Mouse (Mus musculus): ENCODE results near the gene Ddx31.

Ddx31 gene

DNA sequence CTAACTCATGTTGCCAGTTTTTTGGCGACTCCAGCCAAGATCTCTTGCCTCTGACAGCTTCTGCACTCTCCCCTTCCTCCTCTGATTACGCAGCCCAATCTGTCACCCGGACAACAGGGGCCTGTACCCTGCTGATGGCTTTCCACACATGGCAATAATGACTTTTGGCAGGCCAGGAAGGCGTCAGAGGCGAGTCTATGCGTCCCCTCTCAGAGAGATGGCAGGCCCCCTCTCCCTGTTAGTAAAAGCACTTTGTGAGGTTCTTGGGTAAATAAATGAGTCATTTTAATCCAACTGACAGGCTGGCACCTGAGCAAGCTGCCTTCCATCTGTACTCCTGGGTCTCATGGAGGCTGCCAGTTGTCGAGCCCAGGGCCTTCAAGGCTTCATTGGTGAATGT is 27.3 kb downstream of the Ddx31 start:
- DNase-seq = no peak

DNA sequence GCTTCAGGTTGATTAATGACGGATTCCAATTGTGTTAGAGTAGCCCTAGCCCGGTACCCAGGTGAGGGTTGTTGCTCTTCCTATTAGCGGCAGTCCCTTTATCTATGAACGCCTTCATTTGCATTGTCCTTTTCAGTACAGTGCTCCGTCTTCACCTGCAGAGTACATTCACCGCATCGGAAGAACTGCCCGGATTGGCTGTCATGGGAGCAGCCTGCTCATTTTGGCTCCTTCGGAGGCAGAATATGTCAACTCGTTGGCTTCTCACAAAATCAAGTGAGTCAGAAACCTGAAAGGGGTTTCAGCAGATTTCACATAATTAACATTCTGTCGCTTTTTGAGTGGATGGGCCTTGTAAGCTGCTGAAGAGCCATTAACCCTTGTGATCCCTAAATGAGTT is 35.3 kb downstream of the Ddx31 start:
- DNase-seq = no peak

DNA sequence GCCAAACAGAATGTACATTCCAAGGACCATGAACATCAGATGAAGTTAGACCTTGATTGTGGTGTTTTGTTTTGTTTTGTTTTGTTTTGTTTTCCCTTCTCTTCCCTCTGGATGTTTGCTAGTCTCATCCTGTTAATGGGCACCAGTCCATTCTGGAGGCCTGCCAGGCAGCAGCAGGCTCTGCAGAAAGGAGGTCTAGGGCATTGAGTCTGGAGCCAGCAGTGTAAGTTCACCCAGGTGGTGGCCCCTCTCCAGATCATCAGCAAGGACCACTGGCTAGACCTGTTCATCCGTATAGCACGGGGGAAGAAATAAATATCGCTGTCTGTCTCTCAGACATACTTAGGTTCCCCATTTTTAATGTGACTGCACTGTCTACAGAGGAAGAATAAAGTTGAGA is 41.1 kb downstream of the Ddx31 start:
- no peak for DNase-seq

DNA sequence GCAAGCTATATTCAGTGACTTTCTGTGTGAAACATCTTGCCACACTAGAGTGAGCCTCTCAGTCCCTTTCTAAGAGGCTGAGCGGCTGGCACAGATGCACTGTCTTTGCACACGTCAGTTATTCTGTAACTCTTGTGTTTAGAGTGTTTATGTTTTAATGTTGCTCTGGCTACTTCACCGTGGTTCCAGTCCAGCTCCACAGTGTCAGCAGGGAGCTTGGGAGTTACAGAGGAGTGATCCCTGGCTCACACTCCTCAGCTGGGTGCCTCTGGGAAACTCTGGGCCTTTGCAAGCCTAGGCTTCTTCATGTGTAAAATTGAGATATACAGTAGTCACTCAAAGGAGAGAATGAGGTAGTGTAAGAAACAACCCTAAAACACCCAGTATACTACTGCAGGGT is 41.8 kb downstream of the Ddx31 start:
- DNase-seq = no peak

DNA sequence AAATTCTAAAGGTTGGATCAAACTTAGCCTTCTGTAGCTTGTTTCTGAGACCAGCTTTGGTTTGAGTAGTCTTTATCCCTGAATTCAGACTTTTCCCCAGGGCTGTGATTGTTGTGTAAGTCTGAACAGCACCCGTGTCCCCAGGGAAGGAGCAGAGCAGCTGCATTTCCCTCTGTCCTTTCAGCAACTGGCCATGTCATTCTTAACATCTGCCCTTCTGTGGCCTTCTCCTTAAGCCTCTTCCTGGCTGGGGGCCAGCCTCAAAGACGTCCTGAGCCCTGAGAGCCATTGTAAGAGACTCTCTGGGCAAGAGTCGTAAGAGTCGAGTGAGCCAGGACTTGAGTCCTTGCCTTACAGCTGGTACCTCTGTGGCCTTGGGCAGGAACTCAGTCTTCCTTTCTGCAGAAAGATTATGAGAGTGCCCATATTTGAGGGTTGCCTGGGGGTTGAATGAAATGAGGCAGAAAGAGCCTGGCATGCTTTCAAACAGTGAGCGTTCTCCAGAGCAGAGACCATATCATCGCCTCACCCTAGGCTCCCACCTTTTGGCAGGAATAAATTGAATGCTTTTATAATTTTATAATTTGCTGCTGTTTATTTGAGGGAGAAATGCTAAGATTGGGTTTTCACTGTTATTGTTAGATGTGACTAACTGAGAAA is 42.8 kb downstream of the Ddx31 start:
- no peak for DNase-seq

DNA sequence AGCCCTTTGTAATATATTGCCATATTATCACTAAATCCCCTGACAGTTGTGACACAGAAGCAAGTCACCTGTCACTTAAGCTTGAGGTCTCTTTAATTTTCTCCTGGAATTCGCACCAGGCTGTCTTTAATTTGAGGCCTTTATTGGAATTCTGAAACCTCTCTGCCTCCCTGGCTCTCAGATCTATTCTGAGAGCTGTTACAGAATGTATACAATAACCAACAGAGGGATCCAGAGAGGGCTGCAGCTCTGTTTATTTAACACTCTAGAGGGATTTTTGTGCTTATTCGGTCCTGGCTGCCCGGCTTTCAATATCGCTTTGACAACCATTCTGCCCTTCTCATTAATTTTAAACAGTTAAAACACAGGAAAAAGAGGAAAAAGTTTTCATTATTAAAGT is 44.7 kb downstream of the Ddx31 start:
- DNase-seq = no peak

DNA sequence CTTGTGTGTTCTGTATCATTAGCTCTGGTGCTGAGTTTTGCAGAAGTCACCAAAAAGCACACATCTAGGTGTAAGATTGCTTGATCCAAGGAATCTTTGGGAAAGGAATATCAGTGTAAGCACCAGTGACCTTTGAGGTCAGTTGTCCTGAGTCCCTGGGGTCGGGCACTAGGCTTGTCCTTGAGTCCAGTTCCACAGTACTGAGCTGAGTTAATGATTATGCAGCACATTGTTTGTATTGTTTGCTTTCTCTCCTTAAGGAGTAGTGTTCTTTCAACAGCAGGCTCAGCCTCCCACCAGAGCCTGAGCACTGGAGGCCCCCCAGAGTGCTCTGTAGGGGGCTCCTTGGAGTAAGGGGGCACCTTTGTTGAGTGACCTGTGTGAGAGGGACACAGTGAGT is 52.6 kb downstream of the Ddx31 start:
- no peak for DNase-seq

DNA sequence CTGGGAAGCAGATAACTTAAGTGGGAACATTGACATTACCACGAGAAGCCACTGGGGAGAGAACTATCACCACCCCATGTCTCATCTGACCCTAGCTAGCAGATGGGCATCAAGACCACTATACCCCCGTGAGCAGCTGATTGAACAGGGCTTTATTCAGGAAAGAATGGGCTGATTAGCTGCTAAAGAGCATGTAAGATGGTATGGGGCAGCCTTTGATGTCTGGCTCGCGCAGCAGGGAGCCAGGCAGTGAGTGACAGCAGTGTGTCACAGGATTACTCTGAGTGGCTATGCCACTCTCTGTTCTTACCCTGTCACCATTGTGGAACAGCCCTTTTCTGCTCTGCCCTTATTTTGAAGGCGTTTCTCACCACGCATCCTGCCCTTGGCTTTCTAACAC is 53.3 kb downstream of the Ddx31 start:
- DNase-seq = no peak

DNA sequence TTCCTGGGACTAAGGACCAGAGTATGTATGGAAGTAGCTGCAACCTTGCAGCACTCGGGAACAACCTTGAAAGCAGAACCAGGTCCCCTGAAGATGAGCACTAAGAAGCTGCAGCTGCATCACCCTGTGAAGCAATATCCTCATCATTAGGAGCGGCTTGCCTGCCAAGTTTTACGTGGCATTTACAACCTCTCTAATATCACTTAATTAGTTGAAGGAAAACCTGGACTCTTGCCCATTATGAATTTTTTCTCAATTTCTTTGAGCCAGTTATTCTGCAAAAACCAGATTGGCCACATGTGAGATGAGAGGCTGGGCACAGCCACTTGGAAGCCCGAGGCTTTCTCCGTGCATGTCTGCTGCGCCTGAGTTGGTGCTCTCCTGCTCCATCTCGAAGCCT is 55.7 kb downstream of the Ddx31 start:
- DNase-seq = no peak

DNA sequence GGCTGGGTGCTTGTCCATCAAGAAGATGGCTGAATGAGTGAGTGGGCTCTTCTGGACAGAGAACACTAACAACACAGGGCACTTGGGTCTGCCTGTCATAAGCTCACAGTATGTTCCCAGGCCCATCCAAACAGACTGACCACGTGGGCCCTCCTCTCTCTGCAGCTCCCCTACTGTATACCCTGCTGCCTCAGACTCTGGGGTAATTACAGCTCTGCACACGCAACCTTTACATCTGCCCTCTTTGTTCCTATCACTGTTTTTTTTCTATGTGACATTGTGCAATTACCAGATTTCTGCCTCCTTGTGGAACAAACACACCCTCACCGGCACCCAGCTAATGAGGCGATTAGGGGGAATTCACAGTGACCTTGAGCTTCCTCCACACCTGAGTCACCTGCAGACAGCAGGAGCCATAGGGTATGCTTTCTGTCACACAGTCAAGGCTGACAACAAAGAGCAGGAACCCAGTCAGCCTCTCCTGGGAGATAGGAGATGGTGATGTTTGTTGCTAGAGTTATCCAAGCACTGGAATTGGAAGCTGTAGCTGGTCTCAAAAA is 57.2 kb downstream of the Ddx31 start:
- DNase-seq = no peak

DNA sequence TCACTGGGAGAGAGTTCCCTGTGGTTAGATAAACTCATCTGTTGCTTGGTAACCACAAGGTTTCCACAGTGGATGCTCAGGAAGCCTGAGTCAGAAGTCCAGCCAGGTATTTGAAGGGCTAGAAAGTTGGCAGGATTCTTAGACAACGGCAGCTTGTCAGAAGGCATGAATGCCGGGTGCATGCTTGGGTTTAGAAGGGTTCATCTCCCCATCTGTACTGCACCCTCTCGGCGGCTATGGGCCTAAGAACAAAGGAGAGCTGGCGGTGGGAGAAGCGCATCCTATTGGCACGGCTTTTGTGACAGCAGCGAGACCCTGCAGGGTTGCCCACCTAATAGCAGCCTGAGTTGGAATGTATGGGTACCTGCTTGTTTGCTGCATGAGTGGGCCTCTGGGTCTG is 62.1 kb downstream of the Ddx31 start:
- no peak for DNase-seq

DNA sequence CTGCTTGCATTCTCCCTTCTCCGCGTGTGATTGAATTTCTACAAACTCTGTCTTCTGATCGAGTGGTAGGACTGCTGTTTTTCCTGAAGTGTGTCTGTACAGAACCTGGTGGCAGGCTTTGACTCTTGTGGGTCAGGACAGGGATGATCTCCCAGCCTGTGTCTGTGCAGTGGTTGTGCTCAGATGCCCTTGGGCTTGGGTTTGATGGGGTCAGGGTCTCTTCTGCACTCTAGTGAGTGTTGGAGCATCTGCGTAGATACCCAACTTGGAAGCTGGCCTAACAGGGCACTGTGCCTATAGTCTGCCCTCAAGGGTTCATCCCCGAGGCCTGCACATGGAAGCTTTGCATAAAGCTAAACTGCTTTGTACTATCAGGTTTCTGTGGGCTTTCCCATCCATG is 63.7 kb downstream of the Ddx31 start:
- DNase-seq = no peak

DNA sequence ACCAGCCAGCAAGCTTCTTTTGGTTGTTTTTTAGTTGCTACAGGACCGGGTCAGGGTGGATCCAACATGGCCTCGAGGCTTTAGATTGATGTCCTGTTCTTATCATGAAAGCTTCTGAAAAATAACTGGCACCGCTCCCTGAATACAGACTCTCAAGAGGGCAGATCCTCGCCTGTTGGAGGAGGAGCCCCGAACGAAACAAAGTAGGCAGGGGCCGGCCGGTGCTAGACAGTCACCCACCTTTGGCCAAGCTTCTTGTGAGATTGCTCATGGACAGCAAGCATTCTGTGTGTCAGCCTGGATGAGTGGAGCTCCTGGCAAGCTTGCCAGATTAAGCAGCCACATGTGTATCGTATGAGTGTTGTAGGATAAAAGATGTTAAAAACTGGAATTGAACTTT is 64.6 kb downstream of the Ddx31 start:
- no peak for DNase-seq

DNA sequence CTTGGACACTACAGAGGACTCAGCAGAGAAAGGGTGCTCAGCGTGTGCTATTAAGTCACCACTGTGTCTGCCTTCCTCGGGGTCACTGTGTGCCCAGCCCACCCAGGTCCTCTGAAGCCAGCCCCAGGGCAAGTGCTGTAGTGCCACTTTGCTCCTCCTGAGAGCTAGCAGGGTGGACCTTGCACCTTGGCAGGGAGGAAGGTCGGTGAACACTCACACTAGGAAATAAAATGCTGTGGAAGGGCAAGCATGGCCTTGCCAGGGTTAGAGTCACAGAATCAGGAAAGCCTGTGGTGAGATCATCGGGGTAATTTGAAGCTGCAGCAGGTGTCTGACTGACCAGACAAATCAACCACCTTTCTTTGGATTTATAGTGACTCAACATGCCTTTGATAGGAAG is 65.4 kb downstream of the Ddx31 start:
- no peak for DNase-seq

DNA sequence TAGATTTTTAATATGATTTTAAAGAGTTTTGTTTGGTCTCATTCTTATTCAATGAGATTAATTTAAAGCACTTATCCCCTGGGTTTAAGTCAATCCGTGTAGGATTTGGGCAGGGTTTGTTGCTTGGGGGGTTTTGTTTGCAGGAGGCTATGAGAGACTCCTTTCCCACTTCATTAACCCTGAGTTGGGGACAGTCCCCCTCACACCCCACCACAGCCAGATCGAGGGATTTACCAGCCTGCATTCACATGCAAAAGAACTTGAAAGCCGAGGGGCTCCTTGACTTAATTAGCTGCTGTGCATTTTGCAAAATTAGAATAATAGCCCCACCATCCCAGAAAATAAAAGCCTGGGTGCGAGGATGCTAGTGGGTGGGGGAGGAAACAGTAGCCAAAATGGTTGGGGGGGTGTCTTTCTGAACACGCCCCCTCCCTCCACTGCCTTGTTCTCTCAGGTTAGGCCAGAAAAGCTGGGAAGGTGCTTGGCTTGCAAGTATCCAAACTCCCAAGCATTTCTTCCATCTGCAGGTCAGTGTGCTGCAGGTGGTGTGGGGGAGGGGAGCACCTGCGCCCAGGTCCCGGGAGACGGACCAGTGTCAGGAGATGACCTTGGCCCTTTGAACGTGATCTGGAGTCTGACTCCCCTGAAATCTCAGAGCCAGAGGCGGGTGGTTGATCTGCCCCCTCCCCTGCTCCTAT is 67.6 kb downstream of the Ddx31 start:
- DNase-seq = no peak

DNA sequence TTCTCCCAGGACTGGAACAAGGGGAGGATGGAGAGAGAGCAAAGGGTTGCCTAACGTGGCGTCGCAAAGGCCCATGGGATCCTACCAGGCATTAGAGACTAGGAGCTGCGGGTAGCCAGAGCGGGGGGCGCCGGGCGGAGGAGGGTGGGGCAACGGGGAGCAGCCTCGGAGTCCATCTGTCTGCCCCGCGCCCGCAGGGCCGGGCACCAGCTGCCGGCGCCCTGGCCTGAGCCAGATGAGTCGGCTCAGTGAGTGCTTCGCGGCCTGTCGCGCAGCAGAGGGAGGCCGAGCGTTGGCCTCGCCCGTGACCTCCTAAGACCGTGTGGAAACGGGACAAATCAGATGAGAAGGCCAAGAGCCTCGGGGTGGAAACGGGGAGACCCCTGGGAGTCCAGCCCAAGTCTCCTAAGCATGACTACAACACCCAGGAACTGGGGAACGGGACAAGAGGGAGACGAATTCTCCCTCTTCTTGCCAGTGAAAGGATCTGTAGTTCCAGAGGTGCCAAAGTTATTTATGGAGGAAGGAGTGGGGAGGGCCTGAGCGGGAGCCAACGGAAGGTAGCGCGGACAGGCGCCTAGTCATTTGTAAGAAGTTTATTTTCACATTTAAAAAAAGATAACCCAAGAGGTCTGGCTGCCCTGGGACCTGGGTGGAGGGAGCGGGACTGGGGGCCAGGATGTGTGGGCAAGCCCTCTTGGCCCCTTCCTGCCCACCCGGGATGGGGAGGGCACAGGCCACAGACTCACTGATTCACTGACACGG is 68.4 kb downstream of the Ddx31 start:
- no peak for DNase-seq

DNA sequence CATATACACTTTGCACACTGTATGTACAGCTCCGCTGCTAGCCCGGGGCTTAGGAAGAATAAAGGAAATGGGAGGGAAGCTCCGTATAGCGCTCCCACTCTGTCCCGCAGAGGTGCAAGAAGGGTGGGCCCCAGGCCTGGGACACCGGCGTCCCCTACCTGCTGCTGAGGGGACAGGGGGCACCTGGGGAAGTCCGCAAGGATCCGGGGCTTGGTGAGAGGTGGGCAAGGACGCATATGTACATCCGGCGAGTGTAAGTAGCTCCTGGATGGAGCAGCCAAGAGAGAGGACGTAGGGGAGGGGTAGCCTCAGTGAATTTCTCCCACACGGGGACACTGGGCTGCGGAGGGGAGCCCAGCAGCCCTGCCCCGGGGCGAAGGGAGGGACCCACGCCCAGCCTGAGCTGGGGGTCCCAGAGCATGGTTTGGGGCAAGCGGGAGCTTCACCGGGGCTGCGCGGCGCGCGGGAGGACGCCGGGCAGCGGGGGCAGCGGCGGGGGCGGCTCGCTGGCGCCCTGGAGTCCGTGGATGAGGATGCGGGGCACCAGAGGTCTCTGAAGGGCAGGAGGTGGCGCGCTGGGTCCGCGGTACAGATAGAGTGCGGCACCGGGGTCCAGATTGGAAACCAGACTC is 69.1 kb downstream of the Ddx31 start:
- no peak for DNase-seq

DNA sequence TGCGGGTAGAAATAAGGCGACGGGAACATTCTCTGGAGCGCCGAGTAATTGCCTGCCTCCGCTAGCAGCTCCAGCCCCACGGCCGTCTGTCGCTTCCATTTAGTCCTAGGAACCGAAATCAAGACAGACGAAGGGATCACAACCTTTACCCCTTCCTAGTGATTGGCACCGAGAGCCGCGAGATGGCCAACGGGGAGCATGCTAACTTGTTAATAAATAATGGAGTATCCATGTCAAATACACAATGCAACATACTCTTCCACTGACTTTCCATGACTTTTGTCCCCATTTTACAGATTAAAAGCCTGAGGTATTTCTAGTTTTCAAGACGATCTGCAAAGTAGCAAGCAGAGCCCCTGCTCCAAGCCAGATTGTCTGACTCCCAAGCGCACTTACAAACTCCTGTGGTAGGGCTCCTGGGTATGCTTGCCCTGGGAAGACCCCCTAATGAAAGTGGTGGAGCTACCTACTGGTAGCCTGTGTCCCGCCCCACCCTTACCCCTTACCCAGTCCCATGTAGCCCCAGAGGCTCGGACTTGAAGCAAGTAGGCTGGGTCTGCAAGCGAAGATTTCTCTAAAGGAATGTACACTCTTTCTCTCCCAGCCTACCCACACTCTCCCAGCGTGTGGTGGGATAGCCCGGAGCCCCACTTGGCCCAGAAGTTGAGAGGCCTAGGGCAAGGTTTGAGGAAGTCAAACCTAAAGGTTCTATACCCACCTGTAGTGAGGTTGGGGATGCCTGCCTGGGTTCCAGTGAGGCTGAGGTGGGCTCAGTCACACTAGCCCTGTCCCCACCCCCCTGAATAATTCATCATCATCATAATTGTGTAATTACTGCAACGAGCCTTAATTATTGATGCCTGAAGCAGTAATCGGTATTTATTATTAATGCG is 69.9 kb downstream of the Ddx31 start:
- DNase-seq = no peak

DNA sequence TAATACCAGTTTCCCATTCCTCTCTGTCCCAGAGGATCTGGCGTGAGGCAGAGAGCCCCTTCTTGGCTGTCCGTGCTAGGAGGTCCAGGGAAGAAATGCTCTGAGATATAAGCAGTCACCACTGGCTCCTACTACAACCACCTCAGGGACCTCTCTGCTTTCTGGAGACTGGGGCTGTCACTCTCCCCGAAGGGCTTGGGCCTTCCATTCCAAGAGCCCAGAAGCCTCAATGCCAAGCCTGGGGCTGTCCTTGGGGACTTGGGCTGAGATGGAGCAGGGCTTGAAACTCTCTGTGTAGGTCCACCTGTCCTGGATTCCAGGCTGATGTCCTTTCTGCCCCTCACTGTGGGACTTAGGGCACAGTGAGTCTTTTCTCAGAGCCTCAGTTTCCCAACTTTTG is 70.7 kb downstream of the Ddx31 start:
- DNase-seq = no peak

DNA sequence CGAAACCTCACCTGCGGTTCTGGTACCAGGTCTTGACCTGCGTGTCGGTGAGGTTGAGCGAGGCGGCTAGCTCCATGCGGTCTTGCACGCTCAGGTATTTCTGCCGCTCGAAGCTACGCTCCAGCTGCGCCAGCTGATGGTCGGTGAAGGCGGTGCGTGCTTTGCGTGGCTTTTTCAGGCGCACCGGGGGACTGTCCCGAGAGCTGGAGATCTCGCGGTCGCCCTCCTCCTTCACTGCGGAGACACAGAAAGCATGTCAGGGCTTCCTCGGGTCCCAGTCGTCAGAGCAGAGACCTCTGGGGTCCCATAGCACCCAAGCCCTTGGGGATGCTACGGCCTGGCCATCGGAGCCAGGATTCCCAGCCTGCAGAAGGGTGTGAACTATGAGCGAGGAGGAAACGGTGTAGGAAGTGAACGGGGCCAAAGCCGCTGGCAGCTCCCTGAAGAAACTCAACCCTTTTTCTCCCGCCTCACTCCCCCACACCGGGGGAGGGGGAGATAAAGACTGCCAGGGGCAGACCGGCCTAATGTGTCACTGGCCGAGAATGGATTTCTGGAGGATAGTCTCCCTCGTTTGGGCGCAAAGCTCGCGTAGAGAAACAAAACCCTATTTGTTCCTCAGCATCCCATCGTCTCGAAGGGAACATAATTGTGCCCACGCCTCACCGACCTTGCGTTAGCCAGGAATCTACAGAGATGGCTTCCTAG is 71.3 kb downstream of the Ddx31 start:
- no peak for DNase-seq

DNA sequence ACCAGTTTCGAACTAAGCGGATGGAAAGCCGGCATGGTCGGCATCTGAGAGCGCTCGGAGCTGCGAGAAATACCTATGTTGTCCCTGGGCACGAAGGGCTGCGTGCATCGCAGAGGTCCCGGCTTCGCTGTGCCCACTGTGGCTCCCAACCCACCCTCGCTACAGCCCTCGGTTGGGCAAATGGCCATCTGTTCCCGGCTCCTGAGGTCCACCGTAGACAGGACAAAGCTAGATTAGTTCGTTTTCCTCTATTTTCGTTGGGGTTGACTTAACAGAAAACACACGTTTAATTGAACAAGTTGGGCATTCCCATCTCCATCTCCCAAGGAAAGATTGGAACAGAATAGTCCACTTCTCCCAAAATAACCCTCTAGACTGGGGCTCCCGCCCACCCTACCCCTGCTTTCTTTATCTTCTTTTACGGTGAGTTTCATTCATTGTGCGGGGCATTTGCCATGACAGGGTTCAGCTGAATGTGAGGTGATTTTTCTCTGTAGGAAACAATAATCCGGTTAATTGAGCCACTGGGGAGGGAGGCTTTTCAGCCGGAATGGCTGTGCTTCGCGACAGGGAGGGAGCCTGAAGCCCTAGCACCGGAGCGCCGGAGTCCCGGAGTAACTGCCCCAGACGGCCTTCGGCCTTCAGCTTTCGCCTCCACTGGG is 72.0 kb downstream of the Ddx31 start:
- DNase-seq = no peak
